Mouse (Mus musculus) erythroblast, embryonic 14.5 days (primary cell): Measurements from ENCODE around the gene Herc2.

ENCODE experiments used
- GATA1 ChIP-seq: IDR thresholded peaks from 2 replicates; pipeline ENCODE4 v1.6.1; 2012; ENCODE audit warnings: low read length, inconsistent platforms, mixed read lengths
- TAL1 ChIP-seq: IDR thresholded peaks from 3 replicates; pipeline ENCODE4 v1.6.1; 2012; ENCODE audit warnings: low read length, inconsistent platforms, mixed read lengths

DNA sequence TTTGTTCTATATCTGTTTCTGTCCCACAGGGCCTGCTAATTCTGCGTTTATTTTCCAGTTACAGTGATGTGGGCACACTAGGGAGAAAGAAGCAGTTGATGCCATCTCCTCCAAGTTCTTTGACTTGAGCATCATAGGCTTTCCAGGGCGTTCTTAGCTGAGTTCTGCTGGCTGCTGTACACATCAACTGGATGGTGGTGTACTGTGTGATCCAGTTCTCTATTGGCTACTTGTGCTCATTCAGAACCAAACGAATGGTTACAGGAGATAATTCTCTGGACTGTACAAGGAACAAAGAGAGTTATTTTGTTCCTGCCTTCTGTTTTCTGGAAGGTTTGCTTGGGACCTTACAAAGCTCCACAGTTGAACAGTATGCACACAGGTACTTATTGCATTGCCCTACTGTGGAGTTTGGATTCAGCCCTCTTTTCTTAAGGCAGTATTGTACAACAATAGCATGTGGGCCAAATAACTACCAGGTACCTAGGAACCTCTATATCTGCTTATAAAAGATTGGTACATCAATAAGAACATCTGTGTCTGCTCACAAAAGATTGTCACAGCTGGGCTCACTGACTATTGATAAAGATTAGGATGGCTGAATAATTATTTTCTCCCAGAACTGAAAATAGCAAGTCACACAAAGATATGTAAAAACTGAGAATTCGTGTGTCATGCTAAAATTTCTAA is 6.3 kb upstream of the Herc2 start:
- TF ChIP-seq GATA1 (peak; percentile 61), TAL1 (peak; percentile 72)
